Mouse (Mus musculus) limb, embryonic 12.5 days (tissue): ENCODE results near the gene Mybpc3. TPM values are rescaled to one million over a fixed set of nuclear protein-coding genes. Genes with fewer than 3 reads are reported as not detected.
A peak's percentile ranks its signal among the peaks of the same experiment; 100 is the strongest.

Source experiments
- ATAC-seq: fragments of 200-750 bp; cut with Nextera tagmentation; 2 replicates; pipeline ENCODE4 v1.8.0; 2017; ENCODE audit warnings: low read depth, moderate TSS enrichment; ENCODE audit not compliant: insufficient number of reproducible peaks, insufficient read depth, low FRiP score, low TSS enrichment
- H3K27ac ChIP-seq: fragments of 300-500 bp; sonication (generic); 2 replicates; pipeline ENCODE4 v1.5.1; 2016; ENCODE audit warnings: mild to moderate bottlenecking, moderate library complexity
- H3K27me3 ChIP-seq: fragments of 300-500 bp; sonication (generic); 2 replicates; pipeline ENCODE4 v1.6.1; 2016; ENCODE audit warnings: mild to moderate bottlenecking, moderate library complexity
- H3K36me3 ChIP-seq: fragments of 300-500 bp; sonication (generic); 2 replicates; pipeline ENCODE4 v1.6.1; 2016; ENCODE audit warnings: mild to moderate bottlenecking, moderate library complexity
- H3K4me1 ChIP-seq: fragments of 300-500 bp; sonication (generic); replicated peaks from 2 replicates; pipeline ENCODE4 v1.6.1; 2016
- H3K4me2 ChIP-seq: fragments of 300-500 bp; sonication (generic); 2 replicates; pipeline ENCODE4 v1.6.1; 2016; ENCODE audit warnings: mild to moderate bottlenecking, moderate library complexity
- H3K4me3 ChIP-seq: fragments of 300-500 bp; sonication (generic); replicated peaks from 2 replicates; pipeline ENCODE4 v1.5.1; 2016; ENCODE audit warnings: mild to moderate bottlenecking
- H3K9ac ChIP-seq: fragments of 300-500 bp; sonication (generic); replicated peaks from 2 replicates; pipeline ENCODE4 v1.6.1; 2016; ENCODE audit warnings: mild to moderate bottlenecking, moderate library complexity
- H3K9me3 ChIP-seq: fragments of 300-500 bp; sonication (generic); 2 replicates; pipeline ENCODE4 v1.6.1; 2016; ENCODE audit warnings: mild to moderate bottlenecking, moderate library complexity
- WGBS: fragments of 180-500 bp; shearing (Covaris S2); methylation state at CpG from one replicate; pipeline ENCODE4 v1.1.7; 2016; 5-methylcytosine and 5-hydroxymethylcytosine counted together
- polyA plus RNA-seq: library from polyadenylated mRNA; unstranded; fragments of >200 nt; fragmentation: Nextera tagmentation; extraction: Ambion mirVana; gene quantifications from 2 replicates; pipeline ENCODE4 v1.2.1, GENCODE M21; 2016

Gene Mybpc3
- polyA plus RNA-seq, 1 experiment from 2014 or later, result 0.09 TPM

- no peaks in the 10 kb centered on the region for H3K9me3 ChIP-seq
- 76% methylated on average over 8 of the region's 8 CpGs for WGBS
- ATAC-seq, result no peak
- 0 out of 2 replicates have a peak, but pooled peaks cover 10% of the 10 kb centered on the region for H3K27me3 ChIP-seq
- no peak overlapping the region for H3K4me3 ChIP-seq
- no peak overlapping the region for H3K4me2 ChIP-seq
- no peaks in the 10 kb centered on the region for H3K36me3 ChIP-seq
- H3K4me1 ChIP-seq, result peaks cover 15% of the 10 kb centered on the region
- H3K27ac ChIP-seq, result no peak overlapping the region
- no peak overlapping the region for H3K9ac ChIP-seq
Observed at GRCm38 (mm10) chr2:91080784-91081513, 37.0 kb upstream of the Mybpc3 start.

DNA sequence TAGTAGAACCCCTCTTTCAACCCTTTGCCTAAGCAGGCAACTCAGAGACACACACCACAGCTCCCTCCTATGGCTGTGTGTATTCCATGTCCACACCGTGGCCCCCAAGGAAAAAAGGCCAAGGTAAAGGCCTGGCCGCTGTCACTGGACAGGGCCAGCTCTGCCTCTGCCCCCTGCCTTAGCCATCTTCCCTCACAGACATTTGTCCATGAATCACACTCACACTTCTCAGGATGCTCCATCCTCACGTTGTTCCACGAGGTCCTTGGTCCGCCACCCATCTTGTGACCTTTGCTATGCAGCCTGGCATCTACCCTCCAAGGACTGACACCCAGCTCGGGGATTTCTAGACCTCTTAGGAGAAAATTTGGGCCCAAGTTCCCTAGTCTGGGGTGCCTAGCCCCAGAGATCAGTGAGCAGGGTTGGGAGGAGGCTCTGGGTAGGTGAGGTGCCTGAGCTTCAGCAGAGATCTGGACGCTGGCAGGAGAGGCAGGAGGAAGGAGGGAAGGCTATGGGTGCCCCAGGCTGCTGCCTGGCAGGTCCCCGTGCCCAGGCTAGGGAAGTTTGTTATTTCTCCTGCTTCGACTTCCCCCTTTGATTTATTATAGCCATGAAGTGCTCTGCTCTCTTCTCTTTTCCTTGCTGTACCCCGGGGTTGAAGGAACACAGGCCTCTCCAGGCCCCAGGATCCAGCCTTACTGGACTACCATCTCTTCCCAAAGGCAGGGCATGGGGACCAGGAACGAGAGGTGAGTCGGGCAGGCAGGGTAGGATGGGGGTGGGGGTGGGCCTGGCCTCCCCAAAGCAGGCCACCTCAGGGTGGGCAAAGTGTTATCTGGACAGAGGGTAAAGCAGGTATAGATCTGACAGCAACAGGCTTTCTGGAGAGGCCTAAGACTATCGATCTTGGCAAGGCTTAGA is 35.9 kb upstream of the Mybpc3 start, which contains the start of gene Spi1:
Gene Spi1, plus strand, starts transcription at position 616 of the 921 bp plus-strand sequence.
- ATAC-seq, result no peak
- Histone ChIP-seq H3K27me3 (0 out of 2 replicates have a peak, but pooled peaks cover 10% of the 10 kb centered on the region), H3K27ac (0 out of 2 replicates have a peak within 1 kb of the TSS, but pooled peaks have one; percentile 8), H3K9me3 (no peaks in the 10 kb centered on the region), H3K4me2 (no peak within 1 kb of the TSS), H3K4me3 (no peak within 1 kb of the TSS), H3K4me1 (peaks cover 15% of the 10 kb centered on the region), H3K9ac (0 out of 2 replicates have a peak within 1 kb of the TSS, but pooled peaks have one; percentile 19), H3K36me3 (no peaks in the 10 kb centered on the region)
- WGBS, result 76% methylated on average over 13 of the region's 13 CpGs

- H3K9me3 ChIP-seq, result no peaks in the 10 kb centered on the region
- ATAC-seq, result no peak
- H3K4me1 ChIP-seq, result peaks cover 15% of the 10 kb centered on the region
- no peak overlapping the region for H3K4me2 ChIP-seq
- H3K27me3 ChIP-seq, result 0 out of 2 replicates have a peak, but pooled peaks cover 10% of the 10 kb centered on the region
- no peak overlapping the region for H3K4me3 ChIP-seq
- no peaks in the 10 kb centered on the region for H3K36me3 ChIP-seq
- WGBS, result 62% methylated on average over 11 of the region's 11 CpGs
- 0 out of 2 replicates have a peak overlapping the region, but pooled peaks have one; percentile 19 for H3K9ac ChIP-seq
- H3K27ac ChIP-seq, result 0 out of 2 replicates have a peak overlapping the region, but pooled peaks have one; percentile 8
Observed at GRCm38 (mm10) chr2:91082844-91083243, 35.1 kb upstream of the Mybpc3 start.

DNA sequence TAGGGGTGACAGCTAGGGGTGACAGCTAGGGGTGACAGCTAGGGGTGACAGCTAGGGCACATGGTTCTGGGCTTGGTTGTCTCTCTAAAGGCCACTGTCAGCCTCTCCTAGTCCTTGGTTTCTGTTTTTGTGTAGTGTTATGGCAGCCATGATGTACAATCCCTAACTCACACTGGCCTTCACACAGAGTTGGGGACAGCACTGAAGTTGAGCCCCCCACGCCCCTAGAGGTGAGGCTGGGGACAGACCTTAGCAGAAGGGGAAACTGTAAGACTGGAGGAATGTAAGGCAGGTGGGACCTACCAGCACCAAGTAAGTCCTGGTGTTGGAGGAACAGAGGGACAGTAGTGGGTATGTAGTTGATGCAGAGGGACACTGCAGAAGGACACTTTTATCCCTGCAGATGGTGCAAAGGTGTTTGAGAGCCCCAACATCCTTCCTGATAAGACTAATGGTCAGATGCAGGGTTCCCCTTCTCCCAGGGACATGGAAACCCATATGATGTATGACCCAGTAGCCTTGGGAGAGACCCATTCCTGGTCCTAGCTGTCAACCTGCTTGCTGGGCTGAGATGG is 34.5 kb upstream of the Mybpc3 start:
- 0 out of 2 replicates have a peak overlapping the region, but pooled peaks have one; percentile 8 for H3K27ac ChIP-seq
- no peak for ATAC-seq
- no peak overlapping the region for H3K4me2 ChIP-seq
- no peak overlapping the region for H3K4me3 ChIP-seq
- no peak overlapping the region for H3K9ac ChIP-seq
- 0 out of 2 replicates have a peak, but pooled peaks cover 6% of the 10 kb centered on the region for H3K27me3 ChIP-seq
- H3K9me3 ChIP-seq, result no peaks in the 10 kb centered on the region
- H3K4me1 ChIP-seq, result peaks cover 9% of the 10 kb centered on the region; the same call in 1 of the 2 replicates
- H3K36me3 ChIP-seq, result no peaks in the 10 kb centered on the region
- 63% methylated on average over 1 of the region's 1 CpGs for WGBS

DNA sequence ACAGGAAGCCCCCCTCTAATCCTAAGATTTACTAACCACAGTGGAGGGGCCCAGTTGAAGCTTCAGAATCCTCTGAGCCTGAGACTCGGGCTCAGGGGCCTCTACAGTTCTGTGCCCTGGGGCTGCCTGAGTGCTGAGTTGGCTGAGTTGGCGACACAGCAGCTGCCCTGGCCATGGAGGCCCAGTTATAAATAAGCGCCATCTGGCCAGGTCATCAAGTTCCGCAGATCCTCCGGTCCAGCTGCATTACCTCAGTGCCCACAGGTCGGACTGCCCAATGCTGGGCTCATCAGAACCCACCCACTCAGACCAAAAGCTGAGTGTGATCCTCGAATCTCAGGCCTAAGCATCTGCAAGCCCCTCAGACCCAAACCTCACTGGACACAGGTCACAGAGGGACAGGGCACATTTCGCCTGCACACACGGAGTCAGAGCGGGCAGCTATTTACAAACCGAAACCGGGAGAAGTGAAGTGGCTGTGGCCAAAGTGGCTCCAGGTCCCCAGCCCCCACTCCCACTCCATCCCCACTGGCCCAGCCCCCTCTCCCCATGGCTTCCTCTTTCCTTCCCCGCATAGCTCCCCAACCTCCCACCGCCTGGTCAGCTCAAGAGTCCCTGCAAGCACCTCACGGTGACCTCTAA is 33.6 kb upstream of the Mybpc3 start:
- H3K4me3 ChIP-seq, result no peak overlapping the region
- H3K9ac ChIP-seq, result no peak overlapping the region
- H3K4me2 ChIP-seq, result no peak overlapping the region
- WGBS, result 76% methylated on average over 15 of the region's 15 CpGs
- 0 out of 2 replicates have a peak, but pooled peaks cover 3% of the 10 kb centered on the region for H3K4me1 ChIP-seq
- no peak for ATAC-seq
- no peak overlapping the region for H3K27ac ChIP-seq
- H3K9me3 ChIP-seq, result no peaks in the 10 kb centered on the region
- no peaks in the 10 kb centered on the region for H3K27me3 ChIP-seq
- H3K36me3 ChIP-seq, result no peaks in the 10 kb centered on the region

GRCm38 (mm10) chr2:91085494-91086391 is 32.2 kb upstream of the Mybpc3 start:
- Histone ChIP-seq H3K9me3 (no peaks in the 10 kb centered on the region), H3K9ac (no peak overlapping the region), H3K4me2 (no peak overlapping the region), H3K36me3 (no peaks in the 10 kb centered on the region), H3K4me3 (no peak overlapping the region), H3K4me1 (0 out of 2 replicates have a peak, but pooled peaks cover 3% of the 10 kb centered on the region), H3K27me3 (no peaks in the 10 kb centered on the region), H3K27ac (no peak overlapping the region)
- WGBS, result 87% methylated on average over 14 of the region's 14 CpGs
- ATAC-seq, result no peak

DNA sequence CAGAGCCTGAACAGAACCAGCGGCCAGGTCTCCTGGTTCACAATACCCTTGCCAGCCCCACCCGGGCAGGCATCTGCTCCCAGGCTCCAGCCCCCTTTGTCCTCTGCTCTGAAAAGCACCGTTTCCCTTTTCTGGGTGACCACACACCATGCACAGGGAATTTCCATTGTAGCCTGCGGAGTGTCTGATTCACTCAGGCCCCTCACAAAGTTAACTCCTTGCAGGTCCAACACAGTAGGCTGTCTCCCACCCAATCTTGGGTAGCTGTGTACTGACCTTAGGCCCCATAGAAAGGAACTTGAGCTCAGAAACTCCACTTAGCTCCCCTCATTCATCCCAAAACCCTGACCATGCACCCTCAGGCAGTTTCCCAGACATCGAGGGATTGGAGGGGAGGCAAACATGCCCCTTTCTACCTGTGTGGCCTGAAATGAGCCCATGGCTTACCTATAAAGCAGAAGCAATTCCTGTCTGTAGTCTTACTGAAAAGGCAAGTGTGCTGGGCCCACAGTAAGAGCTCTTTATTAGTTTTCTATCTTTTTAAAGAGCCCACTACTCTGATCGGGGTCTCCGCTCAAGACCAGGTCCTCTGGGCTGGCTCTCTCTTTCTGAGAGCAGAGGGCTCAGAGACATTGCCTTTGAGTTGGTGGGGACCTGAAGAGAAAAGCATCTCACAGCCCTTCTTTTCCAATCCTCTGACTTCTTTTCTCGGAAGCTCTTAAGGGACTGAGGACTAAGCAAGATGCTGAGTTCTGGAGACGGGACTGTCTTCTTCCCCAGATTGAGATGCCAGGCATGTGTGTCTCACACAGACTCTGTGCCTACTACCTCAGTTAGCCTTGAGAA is 31.3 kb upstream of the Mybpc3 start:
- 77% methylated on average over 9 of the region's 9 CpGs for WGBS
- no peak overlapping the region for H3K27ac ChIP-seq

GRCm38 (mm10) chr2:91087453-91087852 is 30.5 kb upstream of the Mybpc3 start:
- Histone ChIP-seq H3K36me3 (no peaks in the 10 kb centered on the region), H3K4me1 (0 out of 2 replicates have a peak, but pooled peaks cover 3% of the 10 kb centered on the region), H3K4me2 (no peak overlapping the region), H3K4me3 (no peak overlapping the region), H3K9ac (no peak overlapping the region), H3K9me3 (no peaks in the 10 kb centered on the region), H3K27ac (no peak overlapping the region), H3K27me3 (no peaks in the 10 kb centered on the region)
- no peak for ATAC-seq
- WGBS, result 87% methylated on average over 9 of the region's 9 CpGs

More for the DNA sequence above, 31.3 kb upstream of the Mybpc3 start:
- Histone ChIP-seq H3K4me3 (no peak overlapping the region), H3K9ac (no peak overlapping the region), H3K4me2 (no peak overlapping the region), H3K9me3 (no peaks in the 10 kb centered on the region), H3K4me1 (0 out of 2 replicates have a peak, but pooled peaks cover 3% of the 10 kb centered on the region), H3K36me3 (no peaks in the 10 kb centered on the region), H3K27me3 (no peaks in the 10 kb centered on the region)
- ATAC-seq, result no peak

GRCm38 (mm10) chr2:91088987-91089386 is 29.0 kb upstream of the Mybpc3 start:
- H3K9ac ChIP-seq, result no peak overlapping the region
- H3K9me3 ChIP-seq, result no peaks in the 10 kb centered on the region
- H3K4me2 ChIP-seq, result no peak overlapping the region
- H3K36me3 ChIP-seq, result no peaks in the 10 kb centered on the region
- ATAC-seq, result no peak
- WGBS, result 76% methylated on average over 9 of the region's 9 CpGs
- no peaks in the 10 kb centered on the region for H3K4me1 ChIP-seq
- no peak overlapping the region for H3K27ac ChIP-seq
- no peaks in the 10 kb centered on the region for H3K27me3 ChIP-seq
- H3K4me3 ChIP-seq, result no peak overlapping the region
